Mouse (Mus musculus) intestine, embryonic 14.5 days (tissue): ENCODE results near the gene Wdr81. TPM values are rescaled to one million over a fixed set of nuclear protein-coding genes. Genes with fewer than 3 reads are reported as not detected.
A peak's percentile ranks its signal among the peaks of the same experiment; 100 is the strongest.
"Not testable (repeated sequence)": the region's sequence is repeated elsewhere in the genome, so short reads cannot be mapped to it uniquely, and the experiment has no call there.

Experiments
- ATAC-seq: fragments of 200-750 bp; cut with Nextera tagmentation; replicated peaks from 2 replicates; pipeline ENCODE4 v1.8.0; 2017; ENCODE audit warnings: low read depth, moderate number of reproducible peaks, moderate TSS enrichment, moderate library complexity; ENCODE audit not compliant: low FRiP score, low TSS enrichment
- DNase-seq: peaks from one replicate; pipeline ENCODE4 v3.0.0-alpha.2; 2018; ENCODE audit warnings: low spot score
- H3K27ac ChIP-seq: fragments of 300-500 bp; sonication (generic); 2 replicates; pipeline ENCODE4 v1.5.1; 2014; ENCODE audit warnings: low read depth, mild to moderate bottlenecking, control low read depth
- H3K27me3 ChIP-seq: fragments of 300-500 bp; sonication (generic); replicated peaks from 2 replicates; pipeline ENCODE4 v1.6.1; 2014; ENCODE audit warnings: low read length, control low read depth; ENCODE audit not compliant: control insufficient read depth, insufficient read depth
- H3K36me3 ChIP-seq: fragments of 300-500 bp; sonication (generic); 2 replicates; pipeline ENCODE4 v1.6.1; 2014; ENCODE audit warnings: low read length, control low read depth; ENCODE audit not compliant: control insufficient read depth, insufficient read depth
- H3K4me1 ChIP-seq: fragments of 300-500 bp; sonication (generic); replicated peaks from 2 replicates; pipeline ENCODE4 v1.6.1; 2014; ENCODE audit warnings: low read length, control low read depth, mixed read lengths; ENCODE audit not compliant: control insufficient read depth, insufficient read depth
- H3K4me2 ChIP-seq: fragments of 300-500 bp; sonication (generic); 2 replicates; pipeline ENCODE4 v1.6.1; 2014; ENCODE audit warnings: low read length
- H3K4me3 ChIP-seq: fragments of 300-500 bp; sonication (generic); 2 replicates; pipeline ENCODE4 v1.5.1; 2014; ENCODE audit warnings: low read depth, low read length, control low read depth, mixed read lengths
- H3K9ac ChIP-seq: fragments of 300-500 bp; sonication (generic); 2 replicates; pipeline ENCODE4 v1.6.1; 2014; ENCODE audit warnings: mild to moderate bottlenecking, low read length
- H3K9me3 ChIP-seq: fragments of 300-500 bp; sonication (generic); 2 replicates; pipeline ENCODE4 v1.6.1; 2016; ENCODE audit warnings: low read length, control low read depth; ENCODE audit not compliant: control insufficient read depth
- WGBS: fragments of 180-500 bp; shearing (Covaris S2); extraction: QIAGEN DNeasy Blood & Tissue Kit; methylation state at CpG from one replicate; pipeline ENCODE4 v1.1.7; 2014; 5-methylcytosine and 5-hydroxymethylcytosine counted together
- polyA plus RNA-seq: library from polyadenylated mRNA; unstranded; fragments of >200 nt; fragmentation: Nextera tagmentation; extraction: Ambion mirVana; gene quantifications from 2 replicates; pipeline ENCODE4 v1.2.1, GENCODE M21; 2014

Gene Wdr81
- polyA plus RNA-seq, 1 experiment from 2014 or later = 5.9 TPM

- Histone ChIP-seq H3K9ac (no peak overlapping the region), H3K4me2 (no peak overlapping the region), H3K27me3 (no peaks in the 10 kb centered on the region), H3K9me3 (no peaks in the 10 kb centered on the region), H3K4me3 (no peak overlapping the region), H3K36me3 (no peaks in the 10 kb centered on the region), H3K4me1 (peaks cover 36% of the 10 kb centered on the region), H3K27ac (no peak overlapping the region)
- DNase-seq (no peak), ATAC-seq (no peak)
- 81% methylated on average over 8 of the region's 8 CpGs for WGBS
Observed at GRCm38 (mm10) chr11:75458628-75459041, 4.1 kb upstream of the Wdr81 start.

GRCm38 (mm10) chr11:75458169-75458568 lies 3.7 kb upstream of the Wdr81 start:
- ATAC-seq = no peak
- 9% methylated on average over 3 of the region's 3 CpGs for WGBS

GRCm38 (mm10) chr11:75456440-75456871 lies 1.9 kb upstream of the Wdr81 start:
- Histone ChIP-seq H3K9me3 (no peaks in the 10 kb centered on the region), H3K4me2 (no peak overlapping the region), H3K9ac (no peak overlapping the region), H3K27ac (no peak overlapping the region), H3K4me3 (no peak overlapping the region), H3K4me1 (peaks cover 19% of the 10 kb centered on the region), H3K27me3 (no peaks in the 10 kb centered on the region), H3K36me3 (no peaks in the 10 kb centered on the region)
- ATAC-seq = no peak
- DNase-seq = no peak
- WGBS = 86% methylated on average over 7 of the region's 7 CpGs

More at GRCm38 (mm10) chr11:75458169-75458568, 3.7 kb upstream of the Wdr81 start:
- Histone ChIP-seq H3K27ac (no peak overlapping the region), H3K9me3 (no peaks in the 10 kb centered on the region), H3K4me1 (peaks cover 31% of the 10 kb centered on the region), H3K9ac (no peak overlapping the region), H3K4me2 (no peak overlapping the region), H3K4me3 (no peak overlapping the region), H3K36me3 (no peaks in the 10 kb centered on the region), H3K27me3 (no peaks in the 10 kb centered on the region)
- peak; percentile 60 for DNase-seq

GRCm38 (mm10) chr11:75455971-75456370 lies 1.5 kb upstream of the Wdr81 start:
- not testable (repeated sequence) for H3K4me3 ChIP-seq, H3K4me2 ChIP-seq, H3K36me3 ChIP-seq, H3K27me3 ChIP-seq, H3K9me3 ChIP-seq, H3K9ac ChIP-seq, H3K27ac ChIP-seq, ATAC-seq, DNase-seq
- peaks cover 19% of the 10 kb centered on the region for H3K4me1 ChIP-seq
- WGBS = 92% methylated on average over 2 of the region's 2 CpGs

- WGBS = 71% methylated on average over 10 of the region's 10 CpGs
- Histone ChIP-seq H3K4me1 (peaks cover 18% of the 10 kb centered on the region), H3K36me3 (no peaks in the 10 kb centered on the region; the same call in 1 of the 2 replicates), H3K27ac (peak overlapping the region; percentile 57; the same call in 1 of the 2 replicates), H3K9me3 (no peaks in the 10 kb centered on the region), H3K4me3 (peak overlapping the region; percentile 69), H3K27me3 (no peaks in the 10 kb centered on the region), H3K9ac (peak overlapping the region; percentile 41), H3K4me2 (peak overlapping the region; percentile 86)
- DNase-seq (no peak), ATAC-seq (no peak)
Observed at GRCm38 (mm10) chr11:75455041-75455736, 672 bp upstream of the Wdr81 start.

GRCm38 (mm10) chr11:75452812-75453557 lies 1.5 kb downstream of the Wdr81 start:
- no peak overlapping the region for H3K4me3 ChIP-seq
- H3K27ac ChIP-seq = no peak overlapping the region
- H3K27me3 ChIP-seq = no peaks in the 10 kb centered on the region
- H3K36me3 ChIP-seq = peaks cover 12% of the 10 kb centered on the region
- DNase-seq = no peak
- H3K9ac ChIP-seq = no peak overlapping the region
- H3K9me3 ChIP-seq = no peaks in the 10 kb centered on the region
- WGBS = 94% methylated on average over 31 of the region's 31 CpGs
- H3K4me1 ChIP-seq = peaks cover 10% of the 10 kb centered on the region
- no peak overlapping the region for H3K4me2 ChIP-seq
- ATAC-seq = no peak

- ATAC-seq = no peak
- no peak for DNase-seq
- H3K4me2 ChIP-seq = no peak overlapping the region
- WGBS = 91% methylated on average over 8 of the region's 8 CpGs
- H3K9me3 ChIP-seq = no peaks in the 10 kb centered on the region
- H3K9ac ChIP-seq = no peak overlapping the region
- peaks cover 10% of the 10 kb centered on the region for H3K4me1 ChIP-seq
- H3K27me3 ChIP-seq = no peaks in the 10 kb centered on the region
- no peak overlapping the region for H3K27ac ChIP-seq
- H3K36me3 ChIP-seq = peaks cover 17% of the 10 kb centered on the region
- no peak overlapping the region for H3K4me3 ChIP-seq
Observed at GRCm38 (mm10) chr11:75452081-75452480, 2.4 kb downstream of the Wdr81 start.

GRCm38 (mm10) chr11:75450936-75451335 lies 3.6 kb downstream of the Wdr81 start:
- Histone ChIP-seq H3K9ac (no peak overlapping the region), H3K27me3 (no peaks in the 10 kb centered on the region), H3K9me3 (no peaks in the 10 kb centered on the region), H3K4me2 (no peak overlapping the region), H3K36me3 (peaks cover 17% of the 10 kb centered on the region), H3K4me1 (peaks cover 10% of the 10 kb centered on the region), H3K27ac (no peak overlapping the region), H3K4me3 (no peak overlapping the region)
- DNase-seq (no peak), ATAC-seq (no peak)
- WGBS = 90% methylated on average over 15 of the region's 15 CpGs
